Mouse (Mus musculus) embryonic facial prominence, embryonic 15.5 days (tissue): ENCODE measurements around the gene Ogfr. TPM values are rescaled to one million over a fixed set of nuclear protein-coding genes. Genes with fewer than 3 reads are reported as not detected.

Source experiments
- ATAC-seq: fragments of 200-750 bp; cut with Nextera tagmentation; 2 replicates; pipeline ENCODE4 v1.8.0; 2017; ENCODE audit warnings: low read depth, moderate TSS enrichment; ENCODE audit not compliant: insufficient number of reproducible peaks, low FRiP score, low TSS enrichment
- H3K27ac ChIP-seq: fragments of 300-500 bp; sonication (generic); replicated peaks from 2 replicates; pipeline ENCODE4 v1.5.1; 2015; ENCODE audit warnings: mild to moderate bottlenecking, inconsistent platforms
- H3K27me3 ChIP-seq: fragments of 300-500 bp; sonication (generic); 2 replicates; pipeline ENCODE4 v1.6.1; 2015; ENCODE audit warnings: inconsistent platforms
- H3K36me3 ChIP-seq: fragments of 300-500 bp; sonication (generic); 2 replicates; pipeline ENCODE4 v1.6.1; 2015; ENCODE audit warnings: mild to moderate bottlenecking, inconsistent platforms
- H3K4me1 ChIP-seq: fragments of 300-500 bp; sonication (generic); 2 replicates; pipeline ENCODE4 v1.6.1; 2015; ENCODE audit warnings: inconsistent platforms
- H3K4me2 ChIP-seq: fragments of 300-500 bp; sonication (generic); replicated peaks from 2 replicates; pipeline ENCODE4 v1.6.1; 2015; ENCODE audit warnings: mild to moderate bottlenecking, inconsistent platforms
- H3K4me3 ChIP-seq: fragments of 300-500 bp; sonication (generic); replicated peaks from 2 replicates; pipeline ENCODE4 v1.5.1; 2015; ENCODE audit warnings: mild to moderate bottlenecking, inconsistent platforms
- H3K9ac ChIP-seq: fragments of 300-500 bp; sonication (generic); 2 replicates; pipeline ENCODE4 v1.6.1; 2015; ENCODE audit warnings: inconsistent platforms
- H3K9me3 ChIP-seq: fragments of 300-500 bp; sonication (generic); replicated peaks from 2 replicates; pipeline ENCODE4 v1.6.1; 2016; ENCODE audit warnings: inconsistent platforms
- WGBS: fragments of 180-500 bp; shearing (Covaris S2); methylation state at CpG from one replicate; pipeline ENCODE4 v1.1.7; 2015; 5-methylcytosine and 5-hydroxymethylcytosine counted together
- polyA plus RNA-seq: library from polyadenylated mRNA; unstranded; fragments of >200 nt; fragmentation: Nextera tagmentation; extraction: Ambion mirVana; gene quantifications from 2 replicates; pipeline ENCODE4 v1.2.1, GENCODE M21; 2015

The Ogfr gene
- polyA plus RNA-seq, 1 experiment from 2014 or later, result 62.1 TPM

GRCm38 (mm10) chr2:180600569-180601021, 11.6 kb downstream of the Ogfr start:
- Histone ChIP-seq H3K27me3 (peaks cover 19% of the 10 kb centered on the region), H3K4me2 (peak overlapping the region; percentile 19; the same call in 1 of the 2 replicates), H3K4me3 (no peak overlapping the region), H3K9me3 (no peaks in the 10 kb centered on the region), H3K4me1 (peaks cover 20% of the 10 kb centered on the region), H3K36me3 (peaks cover under 1% of the 10 kb centered on the region; the same call in 1 of the 2 replicates), H3K9ac (no peak overlapping the region), H3K27ac (peak overlapping the region; percentile 53; the same call in 1 of the 2 replicates)
- WGBS, result 10% methylated on average over 9 of the region's 9 CpGs
- ATAC-seq, result no peak

GRCm38 (mm10) chr2:180604781-180605180, 15.7 kb downstream of the Ogfr start:
- peak; percentile 21; the same call in 1 of the 2 replicates for ATAC-seq
- Histone ChIP-seq H3K36me3 (no peaks in the 10 kb centered on the region), H3K27ac (no peak overlapping the region), H3K4me2 (no peak overlapping the region), H3K4me1 (peaks cover 8% of the 10 kb centered on the region; the same call in 1 of the 2 replicates), H3K27me3 (no peaks in the 10 kb centered on the region), H3K9ac (no peak overlapping the region), H3K9me3 (no peaks in the 10 kb centered on the region), H3K4me3 (no peak overlapping the region)
- WGBS, result 49% methylated on average over 6 of the region's 6 CpGs

- H3K4me3 ChIP-seq, result no peak overlapping the region
- 79% methylated on average over 4 of the region's 4 CpGs for WGBS
- no peak overlapping the region for H3K27ac ChIP-seq
- no peaks in the 10 kb centered on the region for H3K4me1 ChIP-seq
- H3K9ac ChIP-seq, result no peak overlapping the region
- no peaks in the 10 kb centered on the region for H3K9me3 ChIP-seq
- ATAC-seq, result no peak
- no peaks in the 10 kb centered on the region for H3K27me3 ChIP-seq
- H3K36me3 ChIP-seq, result no peaks in the 10 kb centered on the region
- no peak overlapping the region for H3K4me2 ChIP-seq
Measured at GRCm38 (mm10) chr2:180610283-180610682, 21.2 kb downstream of the Ogfr start.

GRCm38 (mm10) chr2:180611882-180612281, 22.8 kb downstream of the Ogfr start:
- Histone ChIP-seq H3K4me2 (no peak overlapping the region), H3K9ac (no peak overlapping the region), H3K4me3 (no peak overlapping the region), H3K9me3 (no peaks in the 10 kb centered on the region), H3K4me1 (no peaks in the 10 kb centered on the region), H3K36me3 (no peaks in the 10 kb centered on the region), H3K27me3 (no peaks in the 10 kb centered on the region), H3K27ac (no peak overlapping the region)
- 57% methylated on average over 2 of the region's 2 CpGs for WGBS
- peak; percentile 59; the same call in 1 of the 2 replicates for ATAC-seq

- no peak overlapping the region for H3K9ac ChIP-seq
- peaks cover 8% of the 10 kb centered on the region; the same call in 1 of the 2 replicates for H3K4me1 ChIP-seq
- no peaks in the 10 kb centered on the region for H3K36me3 ChIP-seq
- H3K4me3 ChIP-seq, result peak overlapping the region; percentile 44
- 3% methylated on average over 107 of the region's 112 CpGs for WGBS
- peaks cover 17% of the 10 kb centered on the region for H3K9me3 ChIP-seq
- peak overlapping the region; percentile 56 for H3K4me2 ChIP-seq
- H3K27me3 ChIP-seq, result peaks cover 56% of the 10 kb centered on the region
- no peak overlapping the region for H3K27ac ChIP-seq
- peak; percentile 77 for ATAC-seq
Measured at GRCm38 (mm10) chr2:180641576-180642554, 52.8 kb downstream of the Ogfr start.

- WGBS, result 3% methylated on average over 16 of the region's 56 CpGs
- Histone ChIP-seq H3K4me2 (peak within 1 kb of the TSS; percentile 56), H3K27ac (no peak within 1 kb of the TSS), H3K4me1 (peaks cover 8% of the 10 kb centered on the region; the same call in 1 of the 2 replicates), H3K27me3 (peaks cover 60% of the 10 kb centered on the region), H3K36me3 (no peaks in the 10 kb centered on the region), H3K9me3 (peaks cover 17% of the 10 kb centered on the region), H3K9ac (no peak within 1 kb of the TSS), H3K4me3 (peak within 1 kb of the TSS; percentile 44)
- no peak for ATAC-seq
Measured at GRCm38 (mm10) chr2:180642555-180643260, 53.7 kb downstream of the Ogfr start, which contains the start of gene Tcfl5. Tcfl5 (minus strand) TSS chr2:180642708.

- Histone ChIP-seq H3K27ac (no peak overlapping the region), H3K9ac (no peak overlapping the region), H3K9me3 (peaks cover 17% of the 10 kb centered on the region), H3K4me2 (no peak overlapping the region), H3K4me1 (peaks cover 8% of the 10 kb centered on the region; the same call in 1 of the 2 replicates), H3K36me3 (no peaks in the 10 kb centered on the region), H3K4me3 (no peak overlapping the region), H3K27me3 (peaks cover 60% of the 10 kb centered on the region)
- no peak for ATAC-seq
Measured at GRCm38 (mm10) chr2:180643626-180644025, 54.6 kb downstream of the Ogfr start.

Other genes with a start within 250 kb of the Ogfr start
- 3.1 and 3.4 TPM in 2 replicates for gene Slco4a1, start 133.0 kb upstream of the Ogfr start, polyA plus RNA-seq
- 0.32 and 0.45 TPM in 2 replicates for gene Ntsr1, start 89.3 kb upstream of the Ogfr start, polyA plus RNA-seq
- gene Mrgbp, start 7.9 kb upstream of the Ogfr start, polyA plus RNA-seq, result 28.5 and 29.6 TPM in 2 replicates
- gene Col9a3, start 8.5 kb downstream of the Ogfr start, polyA plus RNA-seq, result 137 and 216 TPM in 2 replicates
- 0.24 and 0.42 TPM in 2 replicates for gene Tcfl5, start 53.5 kb downstream of the Ogfr start, polyA plus RNA-seq
- gene Dido1, start 120.8 kb downstream of the Ogfr start, polyA plus RNA-seq, result 28.1 and 28.6 TPM in 2 replicates
- gene Gid8, start 120.9 kb downstream of the Ogfr start, polyA plus RNA-seq, result 69.1 and 70.4 TPM in 2 replicates
- 3.3 and 3.7 TPM in 2 replicates for gene Slc17a9, start 136.0 kb downstream of the Ogfr start, polyA plus RNA-seq
- gene Bhlhe23, start 187.7 kb downstream of the Ogfr start, polyA plus RNA-seq, result 0.13 TPM in 1 of 2 replicates, not detected in the other